Mouse (Mus musculus) layer of hippocampus, adult 11-12 months (tissue): ENCODE measurements at regions not wholly inside any gene's neighbourhood (a gene's known extent, or its start where the extent isn't known, plus 50 kb on each side); places are given as distances from the start of the nearest gene placed in this dataset.

Source experiments
- DNase-seq: peaks from one replicate; pipeline ENCODE4 v3.0.0; 2022; ENCODE audit warnings: low spot score

DNA sequence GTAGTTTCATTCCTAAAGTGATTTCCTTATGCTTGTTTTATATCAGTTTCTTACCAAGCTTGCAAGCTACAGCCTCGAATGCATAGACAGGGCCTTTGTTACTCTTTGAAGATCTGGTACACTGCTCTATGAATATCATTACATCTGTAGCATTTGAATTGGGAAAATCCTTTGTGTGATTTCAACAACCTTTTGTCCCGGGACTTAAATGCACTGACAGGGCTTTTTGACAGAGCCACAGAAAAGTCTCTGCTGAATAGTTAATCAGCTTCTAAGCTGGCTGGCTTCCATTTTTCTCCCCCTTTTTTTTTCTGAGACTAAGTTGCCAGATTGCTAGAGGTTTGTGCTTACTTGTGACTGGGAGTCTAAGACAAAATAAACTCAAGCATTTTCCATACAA, 80.2 kb downstream of the Ednrb start:
- peak; percentile 9 for DNase-seq

DNA sequence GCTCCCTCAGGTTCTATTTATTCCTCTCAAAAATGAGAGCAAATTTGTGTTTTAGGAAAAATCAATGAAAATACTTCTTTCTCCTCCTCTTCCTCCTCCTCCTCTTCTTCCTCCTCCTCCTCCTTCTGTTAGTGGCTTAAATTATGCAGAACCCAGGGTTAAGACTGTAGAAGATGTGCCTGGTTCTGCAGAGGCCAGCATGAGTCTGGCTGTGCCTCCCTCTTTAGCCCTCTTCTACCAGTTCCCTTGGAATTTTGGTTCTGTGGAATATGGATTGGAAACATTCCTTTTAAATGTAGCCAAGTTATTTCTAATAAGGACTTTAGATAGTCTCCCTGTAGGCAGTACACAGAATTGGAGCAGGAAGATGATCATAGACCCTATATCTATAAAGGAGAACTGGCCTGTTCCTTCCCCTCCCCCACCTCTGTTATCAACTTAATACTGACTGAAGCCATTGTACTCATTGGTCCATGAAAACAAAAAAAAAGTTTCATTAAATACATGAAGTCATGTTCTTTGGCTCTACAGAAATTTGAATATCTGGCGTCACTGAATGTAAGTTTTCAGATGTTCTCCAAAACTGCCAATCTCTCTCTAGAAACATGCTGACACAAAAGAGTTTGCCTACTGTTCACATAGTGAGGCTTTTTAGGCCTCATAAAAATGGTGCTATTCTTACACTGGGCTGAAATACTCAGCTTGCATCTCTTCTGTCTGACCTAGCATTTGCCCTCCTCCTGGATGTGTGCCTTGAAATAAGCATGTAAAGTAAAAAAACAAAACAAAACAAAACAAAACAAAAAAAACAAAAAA, 80.8 kb downstream of the Ednrb start:
- DNase-seq, result no peak

DNA sequence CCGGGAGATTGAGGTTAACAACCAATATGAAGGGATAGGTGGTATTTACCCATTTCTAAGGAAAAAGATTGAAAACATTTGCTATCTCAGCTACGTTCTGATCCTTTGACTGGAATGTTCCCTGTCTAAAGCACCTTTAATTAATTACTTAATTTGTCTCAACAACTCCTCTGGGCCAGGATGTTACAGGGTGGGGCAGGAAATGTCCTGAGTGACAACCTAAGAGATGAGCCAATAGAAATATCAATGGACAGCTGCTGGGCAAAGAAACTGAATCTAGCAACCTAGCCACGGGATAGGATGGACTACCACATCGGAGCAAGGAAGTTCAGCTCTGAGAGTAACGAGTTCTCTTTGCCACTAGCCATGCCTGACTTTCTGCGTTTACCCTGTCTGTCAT, 84.8 kb downstream of the Ednrb start:
- no peak for DNase-seq
